Mouse (Mus musculus) neural tube, embryonic 12.5 days (tissue): ENCODE measurements around the gene Amacr. TPM values are rescaled to one million over a fixed set of nuclear protein-coding genes. Genes with fewer than 3 reads are reported as not detected.
"Not testable (repeated sequence)": the region's sequence is repeated elsewhere in the genome, so short reads cannot be mapped to it uniquely, and the experiment has no call there.

ENCODE experiments used
- ATAC-seq: fragments of 200-750 bp; cut with Nextera tagmentation; 2 replicates; pipeline ENCODE4 v1.8.0; 2017; ENCODE audit warnings: low read depth, mild to moderate bottlenecking, moderate TSS enrichment, moderate library complexity; ENCODE audit not compliant: low FRiP score
- H3K27ac ChIP-seq: fragments of 300-500 bp; sonication (generic); 2 replicates; pipeline ENCODE4 v1.5.1; 2016
- H3K27me3 ChIP-seq: fragments of 300-500 bp; sonication (generic); replicated peaks from 2 replicates; pipeline ENCODE4 v1.6.1; 2016; ENCODE audit warnings: mild to moderate bottlenecking
- H3K36me3 ChIP-seq: fragments of 300-500 bp; sonication (generic); 2 replicates; pipeline ENCODE4 v1.6.1; 2016; ENCODE audit warnings: mild to moderate bottlenecking
- H3K4me1 ChIP-seq: fragments of 300-500 bp; sonication (generic); 2 replicates; pipeline ENCODE4 v1.6.1; 2016
- H3K4me2 ChIP-seq: fragments of 300-500 bp; sonication (generic); replicated peaks from 2 replicates; pipeline ENCODE4 v1.6.1; 2016; ENCODE audit warnings: mild to moderate bottlenecking
- H3K4me3 ChIP-seq: fragments of 300-500 bp; sonication (generic); 2 replicates; pipeline ENCODE4 v1.5.1; 2016
- H3K9ac ChIP-seq: fragments of 300-500 bp; sonication (generic); 2 replicates; pipeline ENCODE4 v1.6.1; 2016; ENCODE audit warnings: mild to moderate bottlenecking
- H3K9me3 ChIP-seq: fragments of 300-500 bp; sonication (generic); 2 replicates; pipeline ENCODE4 v1.6.1; 2016; ENCODE audit warnings: mild to moderate bottlenecking
- WGBS: fragments of 180-500 bp; shearing (Covaris S2); methylation state at CpG from one replicate; pipeline ENCODE4 v1.1.7; 2016; 5-methylcytosine and 5-hydroxymethylcytosine counted together
- polyA plus RNA-seq: library from polyadenylated mRNA; unstranded; fragments of >200 nt; fragmentation: Nextera tagmentation; extraction: Ambion mirVana; gene quantifications from 2 replicates; pipeline ENCODE4 v1.2.1, GENCODE M21; 2016

Gene Amacr
- polyA plus RNA-seq, 1 experiment from 2014 or later: 14.0 TPM

- H3K9me3 ChIP-seq: no peaks in the 10 kb centered on the region
- no peak overlapping the region for H3K4me2 ChIP-seq
- no peaks in the 10 kb centered on the region for H3K36me3 ChIP-seq
- ATAC-seq: no peak
- 89% methylated on average over 15 of the region's 15 CpGs for WGBS
- H3K4me3 ChIP-seq: no peak overlapping the region
- no peak overlapping the region for H3K27ac ChIP-seq
- H3K4me1 ChIP-seq: no peaks in the 10 kb centered on the region
- H3K9ac ChIP-seq: no peak overlapping the region
- H3K27me3 ChIP-seq: no peaks in the 10 kb centered on the region
These were observed 22.1 kb upstream of the Amacr start for GRCm38 (mm10) chr15:10959277-10960026.

- Histone ChIP-seq H3K9ac (no peak overlapping the region), H3K4me1 (no peaks in the 10 kb centered on the region), H3K4me3 (no peak overlapping the region), H3K36me3 (no peaks in the 10 kb centered on the region), H3K27ac (no peak overlapping the region), H3K27me3 (no peaks in the 10 kb centered on the region), H3K4me2 (no peak overlapping the region), H3K9me3 (no peaks in the 10 kb centered on the region)
- ATAC-seq: no peak
- WGBS: 90% methylated on average over 5 of the region's 5 CpGs
These were observed 21.3 kb upstream of the Amacr start for GRCm38 (mm10) chr15:10960267-10960666.

GRCm38 (mm10) chr15:10962601-10963000 is 19.0 kb upstream of the Amacr start:
- no peak for ATAC-seq
- WGBS: 89% methylated on average over 2 of the region's 2 CpGs
- no peak overlapping the region for H3K9ac ChIP-seq
- H3K27ac ChIP-seq: no peak overlapping the region
- H3K27me3 ChIP-seq: no peaks in the 10 kb centered on the region
- no peaks in the 10 kb centered on the region for H3K4me1 ChIP-seq
- H3K4me3 ChIP-seq: no peak overlapping the region
- no peak overlapping the region for H3K4me2 ChIP-seq
- H3K9me3 ChIP-seq: no peaks in the 10 kb centered on the region
- H3K36me3 ChIP-seq: no peaks in the 10 kb centered on the region

- Histone ChIP-seq H3K36me3 (no peaks in the 10 kb centered on the region), H3K27me3 (no peaks in the 10 kb centered on the region), H3K4me3 (no peak overlapping the region), H3K4me1 (no peaks in the 10 kb centered on the region), H3K9me3 (no peaks in the 10 kb centered on the region), H3K9ac (no peak overlapping the region), H3K4me2 (no peak overlapping the region), H3K27ac (no peak overlapping the region)
- no peak for ATAC-seq
- WGBS: 82% methylated on average over 3 of the region's 3 CpGs
These were observed 12.1 kb upstream of the Amacr start for GRCm38 (mm10) chr15:10969439-10969838.

GRCm38 (mm10) chr15:10970777-10971176 is 10.8 kb upstream of the Amacr start:
- no peaks in the 10 kb centered on the region for H3K9me3 ChIP-seq
- H3K27me3 ChIP-seq: no peaks in the 10 kb centered on the region
- 90% methylated on average over 5 of the region's 5 CpGs for WGBS
- H3K36me3 ChIP-seq: no peaks in the 10 kb centered on the region
- no peaks in the 10 kb centered on the region for H3K4me1 ChIP-seq
- no peak overlapping the region for H3K9ac ChIP-seq
- H3K27ac ChIP-seq: no peak overlapping the region
- H3K4me2 ChIP-seq: no peak overlapping the region
- no peak overlapping the region for H3K4me3 ChIP-seq
- no peak for ATAC-seq

GRCm38 (mm10) chr15:10977151-10977550 is 4.4 kb upstream of the Amacr start:
- no peak overlapping the region for H3K27ac ChIP-seq
- no peak overlapping the region for H3K9ac ChIP-seq
- H3K4me3 ChIP-seq: no peak overlapping the region
- no peak for ATAC-seq
- H3K27me3 ChIP-seq: no peaks in the 10 kb centered on the region
- no peak overlapping the region for H3K4me2 ChIP-seq
- H3K9me3 ChIP-seq: no peaks in the 10 kb centered on the region
- no peaks in the 10 kb centered on the region for H3K36me3 ChIP-seq
- peaks cover under 1% of the 10 kb centered on the region; the same call in 1 of the 2 replicates for H3K4me1 ChIP-seq

GRCm38 (mm10) chr15:10980712-10981111 is 844 bp upstream of the Amacr start:
- H3K27ac ChIP-seq: no peak overlapping the region
- 63% methylated on average over 2 of the region's 2 CpGs for WGBS
- H3K27me3 ChIP-seq: no peaks in the 10 kb centered on the region
- no peak overlapping the region for H3K9ac ChIP-seq
- ATAC-seq: no peak
- H3K9me3 ChIP-seq: no peaks in the 10 kb centered on the region
- peaks cover 4% of the 10 kb centered on the region; the same call in 1 of the 2 replicates for H3K4me1 ChIP-seq
- peak overlapping the region; percentile 66 for H3K4me2 ChIP-seq
- no peak overlapping the region for H3K4me3 ChIP-seq
- H3K36me3 ChIP-seq: no peaks in the 10 kb centered on the region

GRCm38 (mm10) chr15:10982064-10982435 is 494 bp downstream of the Amacr start:
- Histone ChIP-seq H3K4me3 (peak overlapping the region; percentile 73), H3K4me2 (peak overlapping the region; percentile 66), H3K27ac (no peak overlapping the region), H3K4me1 (peaks cover 4% of the 10 kb centered on the region; the same call in 1 of the 2 replicates), H3K9ac (peak overlapping the region; percentile 64), H3K9me3 (no peaks in the 10 kb centered on the region), H3K36me3 (0 out of 2 replicates have a peak, but pooled peaks cover 3% of the 10 kb centered on the region), H3K27me3 (no peaks in the 10 kb centered on the region)
- peak; percentile 31 for ATAC-seq
- 10% methylated on average over 6 of the region's 6 CpGs for WGBS

GRCm38 (mm10) chr15:10985756-10986155 is 4.2 kb downstream of the Amacr start:
- no peak overlapping the region for H3K9ac ChIP-seq
- no peak overlapping the region for H3K4me3 ChIP-seq
- H3K36me3 ChIP-seq: 0 out of 2 replicates have a peak, but pooled peaks cover 7% of the 10 kb centered on the region
- peaks cover 4% of the 10 kb centered on the region; the same call in 1 of the 2 replicates for H3K4me1 ChIP-seq
- ATAC-seq: no peak
- no peak overlapping the region for H3K27ac ChIP-seq
- H3K27me3 ChIP-seq: no peaks in the 10 kb centered on the region
- 84% methylated on average over 6 of the region's 6 CpGs for WGBS
- H3K9me3 ChIP-seq: no peaks in the 10 kb centered on the region
- no peak overlapping the region for H3K4me2 ChIP-seq

GRCm38 (mm10) chr15:10986477-10986876 is 4.9 kb downstream of the Amacr start:
- WGBS: 81% methylated on average over 2 of the region's 2 CpGs
- ATAC-seq, H3K4me1 ChIP-seq, H3K27me3 ChIP-seq, H3K9ac ChIP-seq, H3K4me2 ChIP-seq, H3K36me3 ChIP-seq, H3K4me3 ChIP-seq, H3K27ac ChIP-seq, H3K9me3 ChIP-seq: not testable (repeated sequence)

GRCm38 (mm10) chr15:10990411-10990810 is 8.9 kb downstream of the Amacr start:
- Histone ChIP-seq H3K4me1 (no peaks in the 10 kb centered on the region), H3K27ac (no peak overlapping the region), H3K9me3 (no peaks in the 10 kb centered on the region), H3K4me3 (no peak overlapping the region), H3K9ac (no peak overlapping the region), H3K4me2 (no peak overlapping the region), H3K36me3 (0 out of 2 replicates have a peak, but pooled peaks cover 7% of the 10 kb centered on the region), H3K27me3 (no peaks in the 10 kb centered on the region)
- 61% methylated on average over 2 of the region's 2 CpGs for WGBS
- no peak for ATAC-seq

GRCm38 (mm10) chr15:10991566-10991965 is 10.0 kb downstream of the Amacr start:
- Histone ChIP-seq H3K9me3 (no peaks in the 10 kb centered on the region), H3K27ac (no peak overlapping the region), H3K4me3 (no peak overlapping the region)

GRCm38 (mm10) chr15:10999832-11000231 is 18.3 kb downstream of the Amacr start:
- Histone ChIP-seq H3K27ac (no peak overlapping the region), H3K36me3 (0 out of 2 replicates have a peak, but pooled peaks cover 4% of the 10 kb centered on the region), H3K27me3 (no peaks in the 10 kb centered on the region), H3K9me3 (no peaks in the 10 kb centered on the region), H3K4me2 (no peak overlapping the region), H3K9ac (no peak overlapping the region), H3K4me3 (no peak overlapping the region), H3K4me1 (no peaks in the 10 kb centered on the region)
- ATAC-seq: no peak
- 62% methylated on average over 5 of the region's 5 CpGs for WGBS

More at GRCm38 (mm10) chr15:10991566-10991965, 10.0 kb downstream of the Amacr start:
- no peak for ATAC-seq
- Histone ChIP-seq H3K9ac (no peak overlapping the region), H3K36me3 (0 out of 2 replicates have a peak, but pooled peaks cover 11% of the 10 kb centered on the region), H3K4me2 (no peak overlapping the region), H3K27me3 (no peaks in the 10 kb centered on the region), H3K4me1 (no peaks in the 10 kb centered on the region)
- WGBS: 92% methylated on average over 1 of the region's 1 CpGs
